Mouse (Mus musculus) layer of hippocampus, adult 9-11 months (tissue): ENCODE data around the gene Evl.

Experiments used
- DNase-seq: peaks from one replicate; pipeline ENCODE4 v3.0.0; 2022

Gene Evl

GRCm38 (mm10) chr12:108653358-108654335 is 99.1 kb downstream of the Evl start:
- no peak for DNase-seq

- DNase-seq = no peak
Observed at GRCm38 (mm10) chr12:108657350-108657749, 102.8 kb downstream of the Evl start.

- DNase-seq = no peak
Observed at GRCm38 (mm10) chr12:108668606-108669235, 114.2 kb downstream of the Evl start.

GRCm38 (mm10) chr12:108671541-108671940 is 117.0 kb downstream of the Evl start:
- no peak for DNase-seq

GRCm38 (mm10) chr12:108672908-108673307 is 118.4 kb downstream of the Evl start:
- no peak for DNase-seq

GRCm38 (mm10) chr12:108673546-108673945 is 119.0 kb downstream of the Evl start:
- DNase-seq = no peak

- peak; percentile 75 for DNase-seq
Observed at GRCm38 (mm10) chr12:108674502-108674901, 120.0 kb downstream of the Evl start.

GRCm38 (mm10) chr12:108674916-108675315 is 120.4 kb downstream of the Evl start:
- no peak for DNase-seq

GRCm38 (mm10) chr12:108675614-108676401 is 121.3 kb downstream of the Evl start:
- DNase-seq = no peak

- DNase-seq = no peak
Observed at GRCm38 (mm10) chr12:108677116-108677515, 122.6 kb downstream of the Evl start.

- DNase-seq = no peak
Observed at GRCm38 (mm10) chr12:108678366-108678765, 123.8 kb downstream of the Evl start.

- no peak for DNase-seq
Observed at GRCm38 (mm10) chr12:108680861-108681260, 126.3 kb downstream of the Evl start.

- DNase-seq = no peak
Observed at GRCm38 (mm10) chr12:108682240-108683023, 127.9 kb downstream of the Evl start.

GRCm38 (mm10) chr12:108686463-108686862 is 131.9 kb downstream of the Evl start:
- DNase-seq = peak; percentile 40

GRCm38 (mm10) chr12:108686926-108687325 is 132.4 kb downstream of the Evl start:
- DNase-seq = no peak

GRCm38 (mm10) chr12:108689167-108689566 is 134.6 kb downstream of the Evl start:
- no peak for DNase-seq

GRCm38 (mm10) chr12:108690529-108690928 is 136.0 kb downstream of the Evl start:
- no peak for DNase-seq

GRCm38 (mm10) chr12:108693592-108693991 is 139.1 kb downstream of the Evl start:
- no peak for DNase-seq

GRCm38 (mm10) chr12:108694223-108694622 is 139.7 kb downstream of the Evl start:
- no peak for DNase-seq

GRCm38 (mm10) chr12:108698697-108699471 is 144.4 kb downstream of the Evl start:
- DNase-seq = no peak

- DNase-seq = no peak
Observed at GRCm38 (mm10) chr12:108699576-108699975, 145.1 kb downstream of the Evl start.

- DNase-seq = no peak
Observed at GRCm38 (mm10) chr12:108700037-108700436, 145.5 kb downstream of the Evl start.
